Mouse (Mus musculus) spleen, postnatal 10 days (tissue): ENCODE results near the gene Rpia.
A peak's percentile ranks its signal among the peaks of the same experiment; 100 is the strongest.

Source experiments
- DNase-seq, 2 experiments: peaks; one replicate each; pipeline ENCODE4 v3.0.0; 2021 to 2022; ENCODE audit warnings: low spot score in 2 of 2

The Rpia gene

DNA sequence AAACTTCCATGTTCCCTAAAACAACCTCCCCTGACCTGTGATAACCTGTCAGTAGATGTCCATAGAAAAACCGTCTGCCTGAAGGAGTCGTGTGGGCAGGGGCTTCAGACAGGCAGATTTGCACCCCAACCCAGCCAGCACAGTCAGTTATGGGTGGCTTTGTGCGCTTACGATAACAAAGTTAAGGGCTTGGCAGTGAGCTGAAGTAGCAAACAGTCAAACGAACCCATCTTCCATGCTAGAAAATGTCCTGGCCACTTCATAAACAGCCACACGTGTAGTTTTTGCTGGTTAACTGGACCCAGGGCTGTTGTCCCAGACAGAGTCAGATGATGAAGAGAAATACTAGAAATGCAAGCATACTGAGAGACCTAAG is 40.1 kb downstream of the Rpia start:
- no peak for DNase-seq

DNA sequence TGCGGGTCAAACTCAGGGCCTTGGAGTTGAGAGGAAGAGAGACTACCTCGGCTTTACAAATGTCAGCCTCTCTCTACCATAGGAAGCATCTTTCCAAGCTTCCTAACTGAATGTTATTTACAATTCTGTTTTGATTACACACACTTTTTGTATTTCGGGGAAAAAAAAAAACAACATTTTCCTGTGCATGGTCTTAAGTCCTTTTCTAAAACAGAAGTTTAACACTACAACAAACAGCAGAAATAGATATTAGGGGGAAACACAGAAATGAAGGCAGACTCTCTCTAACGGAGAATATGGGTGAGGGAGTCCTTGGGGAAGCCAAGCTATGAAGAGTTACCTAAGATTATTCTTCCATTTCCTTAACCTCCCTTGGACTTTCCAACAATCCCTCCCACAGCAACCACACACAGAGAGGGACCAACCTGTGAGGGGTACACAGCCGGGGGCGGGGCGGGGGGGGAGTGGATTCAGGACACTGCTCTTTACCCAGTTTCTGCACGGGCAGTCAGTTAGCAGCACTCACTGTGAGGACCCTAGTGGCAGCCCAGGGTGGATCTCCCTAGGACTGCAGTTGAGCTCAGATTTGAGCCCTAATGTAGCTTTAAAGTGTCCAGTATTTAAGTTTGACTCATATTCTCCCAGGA is 40.7 kb downstream of the Rpia start:
- no peak for DNase-seq

- DNase-seq = no peak
Observed at GRCm38 (mm10) chr6:70749750-70750149, 42.3 kb downstream of the Rpia start.

- no peak for DNase-seq
Observed at GRCm38 (mm10) chr6:70747702-70748101, 44.3 kb downstream of the Rpia start.

DNA sequence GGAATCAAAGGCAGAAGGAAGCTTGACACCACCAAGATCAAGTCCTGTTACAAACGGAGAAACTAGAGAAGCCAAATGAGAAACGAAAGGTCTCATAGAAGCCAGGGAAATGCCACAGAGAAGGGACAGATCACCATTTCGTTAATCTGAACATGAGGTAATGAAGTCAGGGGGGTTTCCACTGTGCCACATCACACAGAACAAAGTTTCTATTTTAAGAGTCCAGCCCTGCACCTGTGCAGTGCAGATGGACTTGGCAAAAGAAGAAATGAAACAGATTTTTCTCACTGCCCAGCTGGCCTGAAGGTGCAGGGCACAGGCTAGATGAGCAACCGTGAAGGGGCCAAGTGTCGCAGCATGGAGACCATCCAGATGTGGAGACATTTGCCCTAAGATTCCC is 48.1 kb downstream of the Rpia start:
- peak in 1 of 2 experiments; percentile 43 for DNase-seq

- DNase-seq = no peak
Observed at GRCm38 (mm10) chr6:70742833-70743232, 49.2 kb downstream of the Rpia start.

DNA sequence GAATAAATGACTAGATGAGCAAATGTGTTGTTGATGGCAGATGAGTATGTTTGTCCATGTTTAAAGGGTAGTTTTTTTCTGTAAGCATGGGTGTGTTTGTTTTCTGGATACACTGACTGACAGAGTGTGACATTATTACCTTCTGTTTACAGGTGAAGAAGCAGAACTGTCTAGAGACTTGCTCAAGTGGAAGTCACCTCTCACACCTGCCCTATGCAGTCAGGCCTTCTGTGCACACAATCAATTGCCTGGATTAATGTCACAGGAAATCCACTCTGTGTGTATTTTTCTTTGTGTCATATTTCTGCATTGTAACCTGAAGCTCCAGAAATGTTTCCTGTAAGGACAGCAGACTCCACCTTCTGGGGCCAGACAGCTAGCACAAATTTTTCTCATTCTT is 51.5 kb downstream of the Rpia start:
- no peak for DNase-seq

DNA sequence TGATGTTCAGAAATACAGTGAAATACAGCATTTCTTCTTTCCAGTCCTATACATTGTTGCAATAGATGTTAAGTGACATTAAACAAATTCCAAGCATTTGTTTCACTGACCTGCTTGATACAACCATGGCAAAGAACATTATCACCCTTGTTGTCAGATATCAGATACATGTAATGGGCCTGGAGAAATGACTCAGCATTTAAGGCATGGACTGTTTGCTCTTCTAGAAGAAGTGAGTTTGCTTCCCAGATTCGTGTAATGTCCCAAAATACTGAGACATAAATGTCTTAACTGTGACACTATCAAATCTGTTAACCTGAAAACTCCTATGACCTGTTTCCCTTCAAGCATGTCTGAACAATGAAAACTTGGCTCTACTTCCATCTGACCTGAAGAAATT is 52.6 kb downstream of the Rpia start:
- no peak for DNase-seq

DNA sequence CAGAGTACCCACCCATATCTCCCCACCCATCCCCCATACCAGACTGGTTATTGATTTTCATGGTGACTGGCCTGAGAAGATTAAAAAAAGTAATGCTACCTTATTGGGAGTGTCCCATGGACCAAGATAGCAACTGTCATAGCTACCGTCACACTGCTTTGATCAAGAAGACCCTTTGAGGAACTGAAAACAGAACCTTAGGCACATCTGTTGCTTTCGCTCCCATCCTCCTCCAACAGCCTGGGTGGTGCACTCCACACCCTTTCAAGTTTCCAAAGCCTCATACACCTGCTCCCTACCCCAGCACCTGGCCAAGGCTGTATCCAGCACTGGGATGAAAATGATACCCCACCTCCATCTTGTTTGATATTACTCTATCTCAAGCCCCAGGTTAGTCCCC is 56.5 kb downstream of the Rpia start:
- DNase-seq = peak in 1 of 2 experiments; percentile 45

GRCm38 (mm10) chr6:70730828-70731227 is 61.2 kb downstream of the Rpia start:
- DNase-seq = no peak

- DNase-seq = peak in 1 of 2 experiments; percentile 38
Observed at GRCm38 (mm10) chr6:70729125-70729524, 62.9 kb downstream of the Rpia start.

DNA sequence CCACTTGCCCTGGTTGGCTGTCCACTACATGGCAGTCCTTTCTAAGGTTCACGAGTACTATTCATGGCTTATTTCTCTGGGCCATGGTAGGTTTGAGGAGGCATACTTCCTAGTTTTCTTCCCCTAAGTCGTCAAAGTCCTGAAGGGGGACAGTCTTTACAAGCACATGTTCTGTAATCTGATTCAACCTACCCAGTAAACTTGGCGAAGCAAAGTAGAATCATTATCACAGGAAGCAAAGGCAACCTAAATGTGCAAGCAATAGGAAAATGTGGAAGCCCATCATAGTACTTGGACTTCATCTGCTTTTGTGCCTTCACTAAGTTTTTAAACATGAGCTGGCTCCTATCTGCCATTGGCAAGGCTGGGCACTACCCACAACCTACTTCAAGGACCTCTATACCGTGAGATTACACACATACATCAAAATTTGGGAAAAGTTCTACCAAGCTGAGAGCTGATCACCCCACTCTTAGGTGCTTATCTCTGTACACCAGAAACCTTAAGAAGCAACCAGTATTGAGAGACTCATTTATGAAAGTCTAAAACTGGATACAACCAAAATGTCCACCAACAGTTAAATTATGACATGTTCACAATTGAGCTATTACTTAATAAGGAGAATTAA is 64.8 kb downstream of the Rpia start:
- no peak for DNase-seq

GRCm38 (mm10) chr6:70725639-70726038 is 66.4 kb downstream of the Rpia start:
- no peak for DNase-seq

DNA sequence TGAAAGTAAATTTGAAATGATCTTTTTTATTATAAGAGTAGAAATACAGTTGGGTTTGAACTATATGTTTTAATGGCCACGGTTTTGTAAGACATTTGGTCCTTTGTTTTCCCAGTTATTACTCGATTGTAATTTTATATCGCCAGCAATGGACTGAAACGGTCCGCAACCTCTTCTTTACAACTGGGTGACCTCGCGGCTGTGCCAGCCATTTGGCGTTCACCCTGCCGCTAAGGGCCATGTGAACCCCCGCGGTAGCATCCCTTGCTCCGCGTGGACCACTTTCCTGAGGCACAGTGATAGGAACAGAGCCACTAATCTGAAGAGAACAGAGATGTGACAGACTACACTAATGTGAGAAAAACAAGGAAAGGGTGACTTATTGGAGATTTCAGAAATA is 67.3 kb downstream of the Rpia start:
- DNase-seq = no peak

- DNase-seq = no peak
Observed at GRCm38 (mm10) chr6:70722298-70722697, 69.7 kb downstream of the Rpia start.

- no peak for DNase-seq
Observed at GRCm38 (mm10) chr6:70718760-70719159, 73.3 kb downstream of the Rpia start.

DNA sequence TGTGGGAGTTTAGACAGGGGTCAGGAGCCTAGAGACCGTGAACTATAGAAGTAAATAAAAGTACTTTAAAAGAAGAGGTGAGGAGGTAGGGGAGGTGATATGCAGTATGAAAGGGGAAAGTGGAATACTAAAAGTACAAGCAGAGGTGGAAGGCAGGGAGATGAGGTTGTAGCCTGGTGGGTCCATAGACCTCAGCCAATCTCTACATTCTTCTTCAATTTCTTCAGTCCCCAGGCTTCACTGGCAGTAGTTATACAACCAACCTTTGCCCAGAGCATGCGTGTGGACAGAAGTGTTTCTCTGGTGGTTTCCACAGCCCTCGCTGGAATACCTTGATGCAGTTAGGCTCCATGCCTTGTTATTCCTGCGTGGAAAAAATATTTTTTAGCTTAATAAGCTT is 73.9 kb downstream of the Rpia start:
- no peak for DNase-seq

GRCm38 (mm10) chr6:70716701-70717393 is 75.2 kb downstream of the Rpia start:
- DNase-seq = no peak
